Mouse (Mus musculus) lung, postnatal 0 days (tissue): ENCODE data around the gene Usp20. TPM values are rescaled to one million over a fixed set of nuclear protein-coding genes. Genes with fewer than 3 reads are reported as not detected.

Experiments used
- ATAC-seq: fragments of 200-750 bp; cut with Nextera tagmentation; 2 replicates; pipeline ENCODE4 v1.8.0; 2017; ENCODE audit warnings: moderate library complexity
- DNase-seq: peaks from one replicate; pipeline ENCODE4 v3.0.0-alpha.2; 2016; ENCODE audit warnings: low spot score
- H3K27ac ChIP-seq: fragments of 300-500 bp; sonication (generic); 2 replicates; pipeline ENCODE4 v1.5.1; 2014; ENCODE audit warnings: antibody characterized with exemption, mild to moderate bottlenecking, low read length, mixed read lengths
- H3K27me3 ChIP-seq: fragments of 300-500 bp; sonication (generic); replicated peaks from 2 replicates; pipeline ENCODE4 v1.6.1; 2014; ENCODE audit warnings: low read length, mixed read lengths; ENCODE audit not compliant: insufficient read depth
- H3K36me3 ChIP-seq: fragments of 300-500 bp; sonication (generic); 2 replicates; pipeline ENCODE4 v1.6.1; 2014; ENCODE audit warnings: low read length, mixed read lengths; ENCODE audit not compliant: insufficient read depth
- H3K4me1 ChIP-seq: fragments of 300-500 bp; sonication (generic); 2 replicates; pipeline ENCODE4 v1.6.1; 2014; ENCODE audit warnings: antibody characterized with exemption, low read depth, low read length, mixed read lengths; ENCODE audit not compliant: insufficient read depth
- H3K4me2 ChIP-seq: fragments of 300-500 bp; sonication (generic); replicated peaks from 2 replicates; pipeline ENCODE4 v1.6.1; 2014; ENCODE audit warnings: low read depth, mild to moderate bottlenecking, low read length, moderate library complexity, mixed read lengths
- H3K4me3 ChIP-seq: fragments of 300-500 bp; sonication (generic); 2 replicates; pipeline ENCODE4 v1.5.1; 2014; ENCODE audit warnings: low read depth, low read length
- H3K9ac ChIP-seq: fragments of 300-500 bp; sonication (generic); replicated peaks from 2 replicates; pipeline ENCODE4 v1.6.1; 2014; ENCODE audit warnings: low read depth, mild to moderate bottlenecking
- H3K9me3 ChIP-seq: fragments of 300-500 bp; sonication (generic); 2 replicates; pipeline ENCODE4 v1.6.1; 2016; ENCODE audit warnings: low read length, mixed read lengths
- CTCF ChIP-seq: IDR thresholded peaks from 2 replicates; pipeline ENCODE4 v1.5.1; 2016; ENCODE audit warnings: antibody characterized with exemption, mild to moderate bottlenecking
- EP300 ChIP-seq: IDR thresholded peaks from 2 replicates; pipeline ENCODE4 v1.6.1; 2016; ENCODE audit warnings: antibody characterized with exemption, mild to moderate bottlenecking, control low read depth
- WGBS: fragments of 180-500 bp; shearing (Covaris S2); extraction: QIAGEN DNeasy Blood & Tissue Kit; methylation state at CpG from one replicate; pipeline ENCODE4 v1.1.7; 2014; 5-methylcytosine and 5-hydroxymethylcytosine counted together
- polyA plus RNA-seq: library from polyadenylated mRNA; unstranded; fragments of >200 nt; fragmentation: Nextera tagmentation; extraction: Ambion mirVana; gene quantifications from 2 replicates; pipeline ENCODE4 v1.2.1, GENCODE M21; 2015

The Usp20 gene
- polyA plus RNA-seq, 1 experiment from 2014 or later = 8.4 TPM

GRCm38 (mm10) chr2:30957511-30957910 is 24.6 kb upstream of the Usp20 start:
- Histone ChIP-seq H3K4me3 (no peak overlapping the region), H3K4me2 (no peak overlapping the region), H3K4me1 (peaks cover 10% of the 10 kb centered on the region), H3K27ac (no peak overlapping the region), H3K36me3 (peaks cover 45% of the 10 kb centered on the region; the same call in 1 of the 2 replicates), H3K9ac (no peak overlapping the region), H3K9me3 (no peaks in the 10 kb centered on the region), H3K27me3 (no peaks in the 10 kb centered on the region)
- ATAC-seq = no peak
- no peak for TF ChIP-seq EP300
- no peak for TF ChIP-seq CTCF
- WGBS = 85% methylated on average over 4 of the region's 4 CpGs
- no peak for DNase-seq

- no peak overlapping the region for H3K9ac ChIP-seq
- ATAC-seq (no peak), DNase-seq (no peak)
- H3K36me3 ChIP-seq = peaks cover 47% of the 10 kb centered on the region; the same call in 1 of the 2 replicates
- peaks cover 8% of the 10 kb centered on the region for H3K4me1 ChIP-seq
- no peak overlapping the region for H3K27ac ChIP-seq
- no peaks in the 10 kb centered on the region for H3K9me3 ChIP-seq
- 79% methylated on average over 14 of the region's 14 CpGs for WGBS
- H3K27me3 ChIP-seq = no peaks in the 10 kb centered on the region
- H3K4me3 ChIP-seq = no peak overlapping the region
- TF ChIP-seq EP300 (no peak), CTCF (no peak)
- no peak overlapping the region for H3K4me2 ChIP-seq
These were observed 23.4 kb upstream of the Usp20 start for GRCm38 (mm10) chr2:30958726-30959125.

DNA sequence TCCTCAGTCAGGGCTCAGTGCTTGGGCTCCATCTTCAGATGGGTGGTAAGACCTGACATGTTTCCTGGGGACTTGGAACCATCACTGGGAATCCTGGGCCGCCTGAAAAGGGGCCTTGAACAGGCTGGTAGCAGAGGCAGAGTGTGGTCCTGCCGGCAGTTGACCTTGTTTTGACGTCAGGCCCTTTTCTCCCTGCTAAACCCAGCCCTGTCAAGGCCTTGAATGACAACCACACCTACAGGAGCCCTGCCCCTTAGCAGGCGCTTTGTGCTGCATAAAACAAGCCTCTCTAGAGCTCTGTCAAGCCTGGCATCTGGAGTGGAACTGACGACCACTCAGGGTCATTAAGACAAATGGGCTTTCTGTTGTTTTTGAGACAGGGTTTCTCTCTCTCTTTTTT is 22.2 kb upstream of the Usp20 start:
- H3K27me3 ChIP-seq = no peaks in the 10 kb centered on the region
- H3K4me2 ChIP-seq = no peak overlapping the region
- H3K4me3 ChIP-seq = no peak overlapping the region
- DNase-seq (no peak), ATAC-seq (no peak)
- no peak overlapping the region for H3K27ac ChIP-seq
- TF ChIP-seq EP300 (no peak), CTCF (no peak)
- WGBS = 42% methylated on average over 5 of the region's 5 CpGs
- H3K36me3 ChIP-seq = peaks cover 47% of the 10 kb centered on the region; the same call in 1 of the 2 replicates
- H3K4me1 ChIP-seq = no peaks in the 10 kb centered on the region
- no peaks in the 10 kb centered on the region for H3K9me3 ChIP-seq
- no peak overlapping the region for H3K9ac ChIP-seq

- no peak overlapping the region for H3K27ac ChIP-seq
- H3K4me2 ChIP-seq = no peak overlapping the region
- 78% methylated on average over 11 of the region's 11 CpGs for WGBS
- H3K9me3 ChIP-seq = no peaks in the 10 kb centered on the region
- no peak for TF ChIP-seq EP300
- no peak for TF ChIP-seq CTCF
- no peaks in the 10 kb centered on the region for H3K27me3 ChIP-seq
- H3K9ac ChIP-seq = no peak overlapping the region
- no peak for DNase-seq
- no peak for ATAC-seq
- H3K4me3 ChIP-seq = no peak overlapping the region
- peaks cover 31% of the 10 kb centered on the region; the same call in 1 of the 2 replicates for H3K36me3 ChIP-seq
- peaks cover 10% of the 10 kb centered on the region; the same call in 1 of the 2 replicates for H3K4me1 ChIP-seq
These were observed 19.4 kb upstream of the Usp20 start for GRCm38 (mm10) chr2:30962570-30963254.

DNA sequence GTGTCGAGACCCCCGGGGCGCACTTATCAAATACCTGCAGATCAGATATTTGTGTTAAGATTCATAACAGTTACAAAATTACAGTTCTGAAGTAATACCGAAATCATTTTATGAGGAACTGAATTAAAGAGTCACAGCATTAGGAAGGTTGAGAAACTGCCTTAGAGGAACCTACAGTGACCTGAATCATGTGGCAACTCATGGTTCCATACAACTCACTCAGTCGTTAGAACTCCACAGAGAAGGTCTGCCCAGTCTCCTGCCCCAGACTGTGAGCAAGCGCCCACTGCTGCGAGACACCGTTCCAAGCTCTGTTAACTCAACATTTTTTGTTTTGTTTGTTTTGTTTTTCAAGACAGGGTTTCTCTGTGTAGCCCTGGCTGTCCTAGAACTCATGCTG is 16.5 kb upstream of the Usp20 start:
- peaks cover 10% of the 10 kb centered on the region; the same call in 1 of the 2 replicates for H3K4me1 ChIP-seq
- H3K4me2 ChIP-seq = no peak overlapping the region
- H3K9me3 ChIP-seq = no peaks in the 10 kb centered on the region
- DNase-seq (peak; percentile 19), ATAC-seq (no peak)
- 83% methylated on average over 8 of the region's 8 CpGs for WGBS
- no peaks in the 10 kb centered on the region for H3K27me3 ChIP-seq
- no peak overlapping the region for H3K27ac ChIP-seq
- H3K9ac ChIP-seq = no peak overlapping the region
- no peak for TF ChIP-seq EP300
- TF ChIP-seq CTCF = no peak
- no peak overlapping the region for H3K4me3 ChIP-seq
- peaks cover 19% of the 10 kb centered on the region; the same call in 1 of the 2 replicates for H3K36me3 ChIP-seq

DNA sequence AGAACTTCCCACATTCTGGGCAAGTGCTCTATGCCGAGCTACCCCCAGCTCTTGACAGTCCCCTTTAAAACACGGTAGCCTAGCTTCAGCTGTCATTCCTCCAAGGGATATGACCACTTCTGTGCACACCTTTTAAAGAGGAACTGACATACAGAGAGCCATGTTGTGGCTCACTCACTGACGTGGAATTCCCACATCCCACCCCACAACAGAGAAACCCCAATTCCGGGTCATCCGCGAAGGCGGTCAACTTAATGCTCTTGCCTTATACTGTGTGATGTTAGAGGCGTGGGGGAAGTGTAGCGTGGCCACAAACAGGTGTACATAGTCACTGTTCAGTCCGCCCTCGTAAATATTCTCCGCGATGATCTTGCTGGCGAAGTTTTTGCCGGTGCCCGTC is 15.3 kb upstream of the Usp20 start:
- peak overlapping the region; percentile 91 for H3K4me3 ChIP-seq
- H3K4me2 ChIP-seq = peak overlapping the region; percentile 93
- H3K36me3 ChIP-seq = peaks cover 8% of the 10 kb centered on the region; the same call in 1 of the 2 replicates
- no peaks in the 10 kb centered on the region for H3K9me3 ChIP-seq
- TF ChIP-seq CTCF = no peak
- no peak for TF ChIP-seq EP300
- no peaks in the 10 kb centered on the region for H3K27me3 ChIP-seq
- H3K9ac ChIP-seq = peak overlapping the region; percentile 91
- 0 out of 2 replicates have a peak, but pooled peaks have one; percentile 0 for ATAC-seq
- peaks cover 10% of the 10 kb centered on the region; the same call in 1 of the 2 replicates for H3K4me1 ChIP-seq
- WGBS = 15% methylated on average over 16 of the region's 16 CpGs
- peak overlapping the region; percentile 79; the same call in 1 of the 2 replicates for H3K27ac ChIP-seq
- DNase-seq = peak; percentile 40
